ENCODE assay signal across 8 mouse cellular contexts in the genomic region with DNA sequence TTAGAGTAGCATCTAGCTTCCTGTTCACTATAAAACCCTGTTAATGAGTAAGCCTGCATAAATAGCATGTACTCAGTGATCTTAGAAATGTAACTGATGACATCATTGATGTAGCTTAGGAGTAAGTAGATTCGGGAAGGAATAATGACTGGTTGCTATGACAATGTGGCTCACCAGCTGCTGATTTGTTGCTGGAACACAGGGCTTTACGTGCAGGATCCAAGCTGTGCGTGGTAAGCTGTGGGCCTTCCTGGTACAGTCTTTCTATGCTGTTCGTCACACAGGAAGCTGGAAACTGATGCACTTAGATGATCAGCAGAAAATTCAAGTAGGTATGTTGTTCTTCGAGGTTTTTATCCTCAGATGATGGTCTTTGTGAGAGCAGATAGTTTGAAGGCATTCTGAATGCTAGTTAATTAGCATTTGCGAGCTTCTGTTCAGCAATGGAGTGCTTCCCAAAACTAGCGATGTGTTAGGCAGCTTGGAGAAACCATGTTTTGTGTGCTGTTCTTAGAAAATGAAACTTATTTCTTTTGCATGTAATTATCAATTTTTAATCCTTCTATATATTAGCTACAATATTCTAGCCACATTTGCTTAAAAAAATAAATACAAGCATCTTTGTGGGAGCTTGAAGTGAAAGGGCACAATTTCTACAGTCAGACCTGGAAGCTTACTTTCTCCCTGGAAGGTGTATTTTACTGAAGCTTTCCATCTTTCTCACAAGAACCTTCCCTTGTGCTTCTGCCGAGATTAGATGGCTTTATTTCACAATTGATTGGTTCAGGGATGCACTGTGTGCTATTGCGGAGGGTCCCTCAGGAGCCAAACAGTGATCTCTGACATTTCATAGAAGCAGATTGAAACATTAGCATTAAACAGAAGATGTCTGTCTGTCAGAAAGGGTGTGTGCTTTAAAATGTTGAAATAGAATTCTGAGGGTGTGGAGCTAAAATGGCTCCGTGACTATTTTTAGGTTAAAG. TPM values are rescaled to one million over a fixed set of nuclear protein-coding genes. Genes with fewer than 3 reads are reported as not detected.
DNase-seq lines count a peak whose midpoint lies in the region; ATAC-seq lines count a peak whose summit lies in the region.

No protein-coding gene starts in this region.

- peak; percentile 53 for DNase-seq in MN1 (ENCODE audit: low spot score)
- DNase-seq in cerebellum, postnatal 10 days = peak; percentile 72
- DNase-seq in hindbrain, embryonic 11.5 days (ENCODE audit: low spot score) = peak; percentile 63
- DNase-seq in left cerebral cortex, postnatal 10 days (ENCODE audit: extremely low spot score in 1 of 2, low spot score in 2 of 2) = peak; percentile 47 to 83
- peak; percentile 84 for DNase-seq in right cerebral cortex, adult 18-20 months
- DNase-seq in c-Kit-positive CD71-positive TER-119-positive erythroid progenitor cells, embryonic 14.5 days (ENCODE audit: low spot score) = no peak
- no peak for DNase-seq in kidney, postnatal 4 days
- no peak for DNase-seq in urinary bladder, postnatal 4 days (ENCODE audit: low spot score in 2 of 2)

- intact Hi-C loops in left cerebral cortex, postnatal 10 days (cut with DNase I) = no loop called here

- ATAC-seq in hindbrain, embryonic 11.5 days (ENCODE audit: low FRiP score) = peak; percentile 89

- H3K4me2 ChIP-seq in hindbrain, embryonic 11.5 days (replicated peaks; ENCODE audit: low read depth, low read length) = peak overlapping the region; percentile 14; the same call in 1 of the 2 replicates

- 59% methylated on average over 10 of the region's 10 CpGs for WGBS in hindbrain, embryonic 11.5 days

- H3K9me3 ChIP-seq in hindbrain, embryonic 11.5 days (ENCODE audit: control insufficient read depth, low read length) = no peaks in the 10 kb centered on the region

- no peak overlapping the region for H3K9ac ChIP-seq in hindbrain, embryonic 11.5 days (ENCODE audit: low read depth, low read length)

- no peaks in the 10 kb centered on the region for H3K27me3 ChIP-seq in hindbrain, embryonic 11.5 days (ENCODE audit: control insufficient read depth, insufficient read depth, low read length)

- no peak overlapping the region; the same call in 1 of the 2 replicates for H3K4me3 ChIP-seq in hindbrain, embryonic 11.5 days (ENCODE audit: low read depth, low read length)

- 0 out of 2 replicates have a peak, but pooled peaks cover 2% of the 10 kb centered on the region for H3K4me1 ChIP-seq in hindbrain, embryonic 11.5 days (replicated peaks; ENCODE audit: control insufficient read depth, insufficient read depth, low read length)

- H3K36me3 ChIP-seq in hindbrain, embryonic 11.5 days (ENCODE audit: control insufficient read depth, insufficient read depth, low read length) = no peaks in the 10 kb centered on the region

- peak overlapping the region; percentile 14; the same call in 1 of the 2 replicates for H3K27ac ChIP-seq in hindbrain, embryonic 11.5 days (ENCODE audit: low read depth, low read length)

RNA-seq across cellular contexts. Expression of gene Gm42669, which starts 9.6 kb away (rescaled TPM):
- polyA plus RNA-seq in hindbrain, embryonic 11.5 days (2014; fragmentation: Nextera tagmentation; extraction: Ambion mirVana) = 0.28 and 0.57 TPM in 2 replicates
- under 1 TPM; 0.19 to 0.20 TPM for total RNA-seq in left cerebral cortex, postnatal 10 days (2021)

RNA-seq across cellular contexts. Expression of gene 1700028K03Rik, which starts 36.7 kb away (rescaled TPM):
- polyA plus RNA-seq in hindbrain, embryonic 11.5 days (2014; fragmentation: Nextera tagmentation; extraction: Ambion mirVana) = 0.04 and 0.48 TPM in 2 replicates
- total RNA-seq in left cerebral cortex, postnatal 10 days (2021) = 1 to 10 TPM; 1.0 to 1.2 TPM

Comparison
In these comparisons a context has a peak if more than half of its experiments do, and no peak if none do; other contexts are left out.
1. DNase-seq: peak in MN1 (single experiment), cerebellum, postnatal 10 days (2 of 2), hindbrain, embryonic 11.5 days (single experiment), left cerebral cortex, postnatal 10 days (2 of 2) and right cerebral cortex, adult 18-20 months (single experiment); none in c-Kit-positive CD71-positive TER-119-positive erythroid progenitor cells, embryonic 14.5 days (single experiment), kidney, postnatal 4 days (0 of 2) and urinary bladder, postnatal 4 days (0 of 2).